Comparison of ENCODE assay signal across 1 mouse cellular context in the genomic region with DNA sequence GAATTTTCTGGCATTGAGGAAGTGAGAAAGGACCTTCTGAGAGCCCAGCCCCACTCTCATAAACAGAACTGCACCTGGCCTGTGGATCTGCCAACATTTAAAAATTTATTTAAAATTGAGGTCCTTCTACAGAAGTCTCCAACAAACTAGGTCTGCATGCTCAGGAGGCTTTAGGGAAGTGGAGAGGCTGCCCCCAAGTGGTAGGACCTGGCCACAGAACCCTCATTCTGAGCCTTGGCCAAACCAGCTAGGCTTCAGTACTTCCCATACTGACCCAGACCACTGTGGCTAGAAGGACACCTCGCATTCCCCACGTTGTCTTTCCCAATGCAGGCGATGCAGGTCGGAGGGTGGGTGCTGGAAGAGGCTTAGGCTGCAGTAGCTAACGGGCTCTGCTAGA.
TF ChIP-seq lines count a peak whose summit lies in the region.

No protein-coding gene starts in this region.

TF ChIP-seq in ES-E14, 5 proteins besides CTCF, POLR2A, EP300 and RAD21:
- TF ChIP-seq ZC3H11A (IDR thresholded peaks at IDR 0.05; ENCODE audit: borderline replicate concordance, low read depth, low read length): peak; percentile 56; the same call in 1 of the 2 replicates
- no peak for TF ChIP-seq CHD2 (IDR thresholded peaks at IDR 0.05; ENCODE audit: low read depth, low read length)
